Mouse (Mus musculus) layer of hippocampus, postnatal 25 days (tissue): ENCODE data around the gene Crlf1. TPM values are rescaled to one million over a fixed set of nuclear protein-coding genes. Genes with fewer than 3 reads are reported as not detected.

Experiments used
- DNase-seq, 2 experiments: peaks; one replicate each; pipeline ENCODE4 v3.0.0; 2022; ENCODE audit warnings: mixed read lengths in 2 of 2, low spot score in 1 of 2; ENCODE audit errors: extremely low spot score in 1 of 2
- total RNA-seq, 2 experiments: library from RNA; stranded (reverse); gene quantifications; 2 replicates each; pipeline ENCODE4 v1.2.3; 2021

Gene Crlf1
- total RNA-seq, 2 experiments from 2014 or later, result 45.2 to 49.5 TPM

DNA sequence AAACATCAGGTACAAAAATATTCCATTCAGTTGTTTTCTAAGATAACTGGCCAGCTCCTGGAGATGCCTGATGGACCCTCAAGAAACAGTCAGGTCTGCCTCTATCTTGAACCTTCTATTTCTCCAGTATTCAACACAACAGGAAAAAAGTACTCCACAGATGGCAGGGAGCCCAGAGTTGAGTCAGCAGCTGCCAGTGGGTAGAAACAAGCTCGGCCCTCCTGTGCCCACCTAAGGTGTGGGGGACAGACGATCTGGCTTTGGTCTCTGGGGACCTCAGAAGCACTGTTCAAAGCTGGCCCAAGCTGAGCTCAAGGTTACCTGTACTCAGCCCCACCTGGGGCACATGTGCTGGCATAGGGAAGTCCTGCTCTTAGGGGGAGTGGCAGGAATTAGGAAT, 20.5 kb downstream of the Crlf1 start:
- DNase-seq, result no peak

GRCm38 (mm10) chr8:70517940-70518643, 25.1 kb downstream of the Crlf1 start:
- DNase-seq, result no peak

DNA sequence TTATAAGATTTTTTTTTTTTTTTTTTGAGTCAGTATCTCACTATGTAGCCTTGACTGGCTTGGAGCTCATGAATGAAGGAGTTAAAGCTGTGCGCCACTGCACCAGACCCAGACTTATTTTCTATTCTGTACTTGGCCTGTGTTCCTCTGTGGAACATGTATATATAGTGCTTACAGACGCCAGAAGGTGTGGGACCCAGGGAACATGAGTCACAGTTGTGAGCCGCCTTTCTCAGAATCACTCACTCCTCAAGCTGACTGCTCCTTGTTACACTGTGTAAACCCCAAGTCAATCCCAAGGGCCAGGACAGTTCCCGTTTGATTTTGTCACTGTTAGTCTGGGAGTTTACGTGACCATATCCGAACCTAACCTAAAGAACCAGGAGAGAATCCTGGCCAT, 26.1 kb downstream of the Crlf1 start:
- no peak for DNase-seq

DNA sequence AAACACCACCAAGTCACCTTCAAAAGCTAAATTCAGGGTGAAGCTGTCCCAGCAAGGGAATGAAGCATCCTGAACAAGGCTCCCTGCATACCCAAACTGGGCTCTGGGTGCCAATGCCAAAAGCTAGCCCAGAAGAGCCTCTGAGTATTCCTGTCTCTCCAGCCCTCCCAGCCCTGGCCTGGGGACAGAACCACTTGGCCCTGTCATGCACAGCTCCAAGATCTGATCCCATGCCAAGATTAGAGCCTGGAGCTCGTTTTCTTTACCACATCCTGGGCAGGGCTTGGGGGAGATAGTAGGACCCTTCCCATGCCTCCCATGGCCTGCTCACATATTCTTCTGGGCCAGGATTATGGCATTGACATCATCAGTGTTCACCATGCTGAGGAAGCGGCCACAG, 26.6 kb downstream of the Crlf1 start:
- no peak for DNase-seq

GRCm38 (mm10) chr8:70522592-70523403, 29.8 kb downstream of the Crlf1 start:
- DNase-seq, result peak; percentile 91 to 92

DNA sequence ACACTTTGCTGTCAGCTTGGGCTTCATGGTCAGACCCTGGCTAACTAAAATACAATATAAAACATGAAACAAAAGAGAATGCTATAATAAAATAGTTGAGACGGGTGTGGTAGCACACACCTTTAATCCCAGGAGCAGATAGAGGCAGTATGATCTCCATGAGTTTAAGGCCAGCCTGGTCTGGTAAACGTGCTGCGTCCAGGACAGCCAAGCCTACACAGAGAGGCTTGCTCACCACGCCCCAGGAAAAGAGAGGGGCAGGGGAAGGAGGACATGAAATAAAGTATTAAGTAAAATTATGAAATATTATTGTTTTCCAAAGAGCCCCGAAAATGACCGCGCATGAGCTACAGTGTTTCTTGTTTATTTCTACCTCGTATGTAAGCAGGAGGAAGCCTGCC, 34.2 kb downstream of the Crlf1 start:
- DNase-seq, result no peak

GRCm38 (mm10) chr8:70527512-70528181, 34.7 kb downstream of the Crlf1 start, which contains the start of the genes Fkbp8 and Kxd1:
Gene Fkbp8 (plus strand): TSS chr8:70527724.
Gene Kxd1 (minus strand): TSS chr8:70527956.
- DNase-seq, result peak; percentile 98 to 99

DNA sequence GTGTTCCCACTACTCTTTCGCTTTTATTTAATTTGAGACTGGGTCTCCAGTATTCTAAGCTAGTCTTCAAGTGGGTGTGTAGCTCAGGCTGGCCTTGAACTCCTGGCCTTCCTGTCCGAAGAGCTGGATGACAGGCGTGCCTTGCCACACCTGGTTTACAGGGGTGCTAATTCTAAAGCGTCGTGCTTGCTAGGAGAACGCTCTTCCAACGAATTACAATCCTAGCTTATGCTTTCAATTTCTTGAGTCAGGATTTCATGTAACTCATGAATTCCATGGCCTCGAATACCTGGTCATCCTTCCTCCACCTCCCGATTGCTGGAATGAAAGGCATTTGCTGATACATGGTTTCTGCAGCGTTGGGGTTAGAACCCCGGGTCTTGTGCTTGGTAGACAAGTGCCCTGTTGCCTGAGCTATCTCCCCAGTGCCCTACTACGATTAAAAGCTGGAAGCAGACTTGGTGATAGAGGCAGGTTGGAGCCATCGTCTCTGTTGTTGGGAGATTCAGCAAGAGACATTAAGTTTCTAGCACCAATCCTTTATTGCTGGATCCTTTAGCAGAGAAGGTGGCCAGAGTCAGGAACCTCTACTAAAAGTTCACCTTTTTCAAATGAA, 35.3 kb downstream of the Crlf1 start:
- no peak for DNase-seq

DNA sequence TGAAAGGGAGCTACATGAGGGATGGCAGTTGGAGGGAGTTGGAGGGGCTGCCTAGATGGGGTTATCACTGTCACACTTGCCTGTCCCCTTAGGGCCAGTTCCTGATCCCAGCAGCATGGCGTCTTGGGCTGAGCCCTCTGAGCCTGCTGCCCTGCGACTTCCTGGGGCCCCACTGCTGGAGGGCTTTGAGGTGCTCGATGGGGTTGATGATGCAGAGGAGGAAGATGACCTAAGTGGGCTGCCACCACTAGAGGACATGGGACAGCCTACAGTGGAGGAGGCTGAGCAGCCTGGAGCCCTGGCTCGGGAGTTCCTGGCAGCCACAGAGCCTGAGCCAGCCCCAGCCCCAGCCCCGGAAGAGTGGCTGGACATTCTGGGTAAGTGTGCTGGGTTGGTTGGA, 36.3 kb downstream of the Crlf1 start:
- no peak for DNase-seq

- no peak for DNase-seq
Observed at GRCm38 (mm10) chr8:70529741-70530161, 36.8 kb downstream of the Crlf1 start.

- DNase-seq, result no peak
Observed at GRCm38 (mm10) chr8:70530314-70530713, 37.4 kb downstream of the Crlf1 start.

DNA sequence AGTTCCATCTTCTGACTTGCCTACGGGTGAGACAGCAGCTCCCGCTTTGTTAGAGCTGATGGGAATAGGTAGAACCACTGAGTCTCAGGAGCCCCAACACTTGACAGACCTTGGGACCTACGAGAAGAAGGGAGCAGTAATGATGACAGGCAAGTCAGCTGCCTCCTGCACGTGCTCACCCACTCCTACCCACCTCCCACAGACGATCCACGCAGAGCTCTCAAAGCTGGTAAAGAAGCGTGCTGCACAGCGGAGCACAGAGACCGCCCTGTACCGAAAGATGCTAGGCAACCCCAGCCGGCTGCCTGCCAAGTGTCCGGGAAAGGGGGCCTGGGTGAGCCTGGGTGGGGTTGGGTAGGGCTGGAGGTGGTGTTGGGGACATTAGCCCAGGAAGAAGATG, 41.3 kb downstream of the Crlf1 start:
- no peak for DNase-seq

DNA sequence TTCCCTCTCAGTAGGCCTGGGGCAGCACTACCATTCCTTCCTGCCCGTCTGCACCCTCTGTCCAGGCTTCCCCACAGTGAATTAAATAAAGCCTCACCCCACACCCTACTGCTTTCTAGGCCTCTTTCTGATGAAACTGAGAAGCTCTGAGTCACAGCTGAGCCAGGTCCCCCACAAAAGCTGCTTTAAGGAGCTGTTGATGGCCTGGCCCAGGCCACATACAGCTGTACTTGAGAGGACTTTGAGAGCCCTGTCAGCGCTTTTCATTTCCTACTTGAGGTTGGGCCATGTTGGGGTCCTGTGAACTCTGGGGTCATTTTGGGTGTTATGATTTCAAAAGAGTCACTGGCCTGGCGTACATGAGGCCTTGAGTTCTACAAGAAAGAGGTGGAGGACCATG, 42.3 kb downstream of the Crlf1 start:
- DNase-seq, result no peak

- no peak for DNase-seq
Observed at GRCm38 (mm10) chr8:70535701-70536100, 42.7 kb downstream of the Crlf1 start.

DNA sequence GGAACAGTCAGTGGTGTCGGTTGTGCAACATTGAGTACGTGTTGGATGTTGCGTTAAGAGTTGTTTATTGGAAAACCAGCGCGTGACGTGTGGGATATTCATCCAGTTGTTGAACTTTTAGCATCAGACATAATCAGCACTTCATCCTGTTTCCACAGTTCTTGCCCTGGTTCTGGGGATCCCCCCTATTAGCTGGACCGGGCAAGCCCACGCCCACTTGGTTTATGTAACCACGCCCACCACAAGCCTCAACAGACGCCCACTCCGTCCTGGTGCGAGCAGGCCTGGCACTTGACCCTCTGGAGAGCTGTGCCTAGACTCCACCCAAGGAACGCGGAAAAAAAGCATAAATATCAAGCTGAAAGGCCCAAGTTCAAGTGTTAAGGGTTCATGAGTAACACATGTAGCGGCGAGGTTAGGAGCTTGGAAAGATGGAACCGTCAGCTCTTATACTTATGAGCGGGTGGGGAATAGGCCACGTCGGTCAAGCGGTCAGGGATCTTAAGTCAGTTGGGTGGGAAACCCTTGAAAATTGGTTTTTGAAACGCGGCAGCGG, 45.1 kb downstream of the Crlf1 start:
- DNase-seq, result no peak

GRCm38 (mm10) chr8:70538633-70539076, 45.7 kb downstream of the Crlf1 start:
- peak in 1 of 2 experiments; percentile 98 for DNase-seq

DNA sequence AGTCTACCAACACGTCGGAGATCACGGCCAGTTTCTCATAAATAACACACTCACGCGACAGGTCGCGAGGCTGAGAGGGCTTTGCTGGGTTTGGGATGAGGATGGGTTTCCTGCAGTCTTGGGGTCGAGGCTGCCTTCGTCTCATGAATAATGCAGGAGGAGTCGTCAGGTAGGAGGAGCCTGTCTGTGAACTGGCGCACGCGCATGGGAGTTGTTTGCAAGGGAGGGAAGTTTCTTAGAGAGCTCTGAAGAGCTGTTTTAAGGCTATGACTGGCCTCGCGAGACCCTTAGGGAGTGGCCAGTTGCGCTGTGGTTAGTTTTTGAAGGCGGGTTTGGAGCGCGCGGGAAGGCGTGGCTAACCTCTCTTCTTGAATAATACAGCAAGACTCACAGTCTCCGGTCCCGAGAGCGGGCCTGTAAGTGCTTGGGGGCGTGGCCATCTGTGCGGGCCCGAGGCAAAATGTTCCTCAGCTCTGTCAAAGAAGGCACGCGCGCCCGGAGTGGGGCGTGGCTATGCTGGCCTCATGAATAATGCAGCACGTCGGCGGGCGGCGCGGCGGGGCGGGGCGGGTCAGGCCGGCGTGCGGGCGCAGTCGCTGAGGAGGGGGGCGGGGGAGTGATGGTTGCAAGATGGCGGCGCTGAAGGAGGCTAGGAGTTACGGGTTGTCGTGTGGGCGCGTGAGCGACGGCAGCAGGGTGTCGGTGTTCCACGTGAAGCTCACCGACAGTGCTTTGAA, 46.3 kb downstream of the Crlf1 start, which contains the start of gene Ell:
TSS of gene Ell (plus strand) at position 381 of the 737 bp plus-strand sequence.
- peak; percentile 96 to 99 for DNase-seq

GRCm38 (mm10) chr8:70540013-70540506, 47.1 kb downstream of the Crlf1 start:
- no peak for DNase-seq

DNA sequence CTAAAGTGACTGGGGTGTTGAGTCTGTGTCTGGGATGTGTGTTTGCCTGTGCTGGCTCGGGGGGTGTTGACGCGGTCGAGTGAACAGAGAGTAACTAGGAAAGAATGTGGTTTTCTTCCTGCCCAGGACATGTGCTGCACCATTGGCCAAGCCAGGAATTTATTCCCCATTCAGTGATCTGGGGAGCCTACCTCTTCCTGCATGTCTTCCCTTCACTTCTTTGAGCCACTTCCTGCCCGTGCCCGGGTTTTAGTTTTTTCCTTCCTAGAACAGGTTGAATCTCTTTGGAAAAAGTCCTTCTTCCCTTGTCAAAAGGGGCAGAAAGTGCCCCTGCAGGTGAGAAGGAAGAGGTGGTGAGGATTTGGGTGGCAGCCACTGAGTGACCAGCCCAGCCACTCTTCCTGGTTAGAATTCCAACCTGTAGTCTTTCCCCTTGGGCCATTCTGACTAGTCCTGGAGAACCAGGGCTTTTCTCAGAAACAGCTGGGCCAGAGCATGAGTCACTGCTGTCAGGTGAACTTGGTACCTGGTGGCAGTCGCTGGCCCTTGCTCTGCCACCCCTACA, 47.6 kb downstream of the Crlf1 start:
- no peak for DNase-seq
